ENCODE assay signal across 14 mouse cellular contexts in genomic region chr2:45059010-45059409, GRCm38 (mm10). TPM values are rescaled to one million over a fixed set of nuclear protein-coding genes. Genes with fewer than 3 reads are reported as not detected.
DNase-seq lines count a peak whose midpoint lies in the region; ATAC-seq and TF ChIP-seq lines count a peak whose summit lies in the region.
"Had no signal": no experiment of that assay in that cellular context is flagged by ENCODE, and none has a peak within 500 bp of the region (broad histone marks: within the 10 kb centered on the region; RNA-seq: fewer than 3 reads in every experiment).

No protein-coding gene starts in this region.

- no peak for DNase-seq in gastrocnemius, adult 2 months
- DNase-seq in gastrocnemius, postnatal 14 days = no peak
- no peak for DNase-seq in spleen, adult 18-20 months
- DNase-seq: adrenal gland, postnatal 36 days; B cell, adult 2 months; cerebellum, adult 18-20 months; lung, adult 2 months; right cerebral cortex, postnatal 4 days had no signal

- intact Hi-C loops in gastrocnemius, adult 2 months (cut with DNase I) = no loop called here
- intact Hi-C loops in gastrocnemius, postnatal 14 days (cut with DNase I; ENCODE audit: low total_unique reads) = no loop called here

- H3K4me1 ChIP-seq in megakaryocyte, embryonic 14.5 days = peaks cover 98% of the 10 kb centered on the region
- peaks cover 92% of the 10 kb centered on the region for H3K4me1 ChIP-seq in forebrain, embryonic 13.5 days
- H3K4me1 ChIP-seq in midbrain, embryonic 16.5 days (ENCODE audit: control insufficient read depth, insufficient read depth, low read length) = peaks cover 21% of the 10 kb centered on the region

- H3K9me3 ChIP-seq in megakaryocyte, embryonic 14.5 days = no peaks in the 10 kb centered on the region
- no peaks in the 10 kb centered on the region for H3K9me3 ChIP-seq in forebrain, embryonic 13.5 days (replicated peaks)
- H3K9me3 ChIP-seq in midbrain, embryonic 16.5 days (replicated peaks; ENCODE audit: control insufficient read depth, low read length, poor library complexity, severe bottlenecking) = no peaks in the 10 kb centered on the region

- H3K27ac ChIP-seq in gastrocnemius, adult 2 months = peak overlapping the region; percentile 5; the same call in 1 of the 2 replicates
- no peak overlapping the region; the same call in 1 of the 2 replicates for H3K27ac ChIP-seq in forebrain, embryonic 13.5 days
- H3K27ac ChIP-seq in midbrain, embryonic 16.5 days (ENCODE audit: low read length) = peak overlapping the region; percentile 26; the same call in 1 of the 2 replicates

- H3K9ac ChIP-seq in forebrain, embryonic 13.5 days = peak overlapping the region; percentile 4; the same call in 1 of the 2 replicates
- H3K9ac ChIP-seq in midbrain, embryonic 16.5 days (ENCODE audit: low read depth, low read length) = no peak overlapping the region

- no peak for ATAC-seq in megakaryocyte, adult 5-6 weeks (ENCODE audit: poor library complexity, severe bottlenecking)
- ATAC-seq in forebrain, embryonic 13.5 days = peak; percentile 44; the same call in 1 of the 2 replicates
- peak; percentile 49; the same call in 1 of the 2 replicates for ATAC-seq in midbrain, embryonic 16.5 days
- no peak for ATAC-seq in inflammation-experienced regulatory T-cells, adult 6 months
- ATAC-seq: intestine, postnatal 0 days had no signal

- no peak for TF ChIP-seq CTCF in gastrocnemius, adult 2 months (IDR thresholded peaks at IDR 0.05)

- WGBS in forebrain, embryonic 13.5 days = 30% methylated on average over 12 of the region's 12 CpGs
- 57% methylated on average over 12 of the region's 12 CpGs for WGBS in midbrain, embryonic 16.5 days

- no peak overlapping the region for H3K4me3 ChIP-seq in gastrocnemius, adult 2 months
- peak overlapping the region; percentile 74 for H3K4me3 ChIP-seq in megakaryocyte, embryonic 14.5 days (replicated peaks)
- no peak overlapping the region for H3K4me3 ChIP-seq in forebrain, embryonic 13.5 days
- H3K4me3 ChIP-seq in midbrain, embryonic 16.5 days (ENCODE audit: low read depth, low read length) = no peak overlapping the region

- peaks cover 95% of the 10 kb centered on the region for H3K36me3 ChIP-seq in megakaryocyte, embryonic 14.5 days (replicated peaks; ENCODE audit: low read length)
- no peaks in the 10 kb centered on the region for H3K36me3 ChIP-seq in forebrain, embryonic 13.5 days (ENCODE audit: poor library complexity, severe bottlenecking)
- H3K36me3 ChIP-seq in midbrain, embryonic 16.5 days (ENCODE audit: control insufficient read depth, insufficient read depth, low read length) = no peaks in the 10 kb centered on the region

- H3K4me2 ChIP-seq in forebrain, embryonic 13.5 days = peak overlapping the region; percentile 24
- 0 out of 2 replicates have a peak overlapping the region, but pooled peaks have one; percentile 6 for H3K4me2 ChIP-seq in midbrain, embryonic 16.5 days (ENCODE audit: low read length)

- no peaks in the 10 kb centered on the region for H3K27me3 ChIP-seq in megakaryocyte, embryonic 14.5 days (replicated peaks)
- no peaks in the 10 kb centered on the region for H3K27me3 ChIP-seq in forebrain, embryonic 13.5 days
- H3K27me3 ChIP-seq in midbrain, embryonic 16.5 days (ENCODE audit: control insufficient read depth, insufficient read depth, low read depth, low read length) = no peaks in the 10 kb centered on the region

RNA-seq across cellular contexts. Expression of gene Zeb2, which starts 58.2 kb away (rescaled TPM):
- total RNA-seq in gastrocnemius, adult 2 months (2021) = 10 to 100 TPM; 31.3 to 41.6 TPM
- 10 to 100 TPM; 40.8 to 59.9 TPM for total RNA-seq in gastrocnemius, postnatal 14 days (2021)
- polyA plus RNA-seq in megakaryocyte, embryonic 14.5 days (2012; ENCODE audit: insufficient read depth, low replicate concordance) = 14.4 and 20.1 TPM in 2 replicates
- 288 and 305 TPM in 2 replicates for total RNA-seq in megakaryocyte, adult 5-6 weeks (2015)
- 278 and 291 TPM in 2 replicates for total RNA-seq in megakaryocyte, adult 5-6 weeks (2017)
- polyA plus RNA-seq in forebrain, embryonic 13.5 days (2015; fragmentation: Nextera tagmentation; extraction: Ambion mirVana) = 74.7 and 85.4 TPM in 2 replicates
- polyA plus RNA-seq in midbrain, embryonic 16.5 days (2015; fragmentation: Nextera tagmentation; extraction: Ambion mirVana) = 24.6 and 26.7 TPM in 2 replicates
- 1 to 10 TPM in 1 of 3 experiments, under 1 TPM in 2; 0.66 to 6.7 (median 0.91) TPM for polyA plus RNA-seq in inflammation-experienced regulatory T-cells, adult 6 months (2017; shearing (Covaris generic))

Comparison
In these comparisons a context has a peak if more than half of its experiments do, and no peak if none do; other contexts are left out.
1. ATAC-seq: peak in forebrain, embryonic 13.5 days (single experiment) and midbrain, embryonic 16.5 days (single experiment); none in megakaryocyte, adult 5-6 weeks (single experiment) and inflammation-experienced regulatory T-cells, adult 6 months (single experiment).